Mouse (Mus musculus) lung, embryonic 16.5 days (tissue): ENCODE results near the gene Klf15. TPM values are rescaled to one million over a fixed set of nuclear protein-coding genes. Genes with fewer than 3 reads are reported as not detected.

Experiments used
- ATAC-seq: fragments of 200-750 bp; cut with Nextera tagmentation; 2 replicates; pipeline ENCODE4 v1.8.0; 2017; ENCODE audit warnings: low read depth, mild to moderate bottlenecking, moderate library complexity
- H3K27ac ChIP-seq: fragments of 300-500 bp; sonication (generic); 2 replicates; pipeline ENCODE4 v1.5.1; 2014; ENCODE audit warnings: mild to moderate bottlenecking, control low read depth, low read length
- H3K27me3 ChIP-seq: fragments of 300-500 bp; sonication (generic); 2 replicates; pipeline ENCODE4 v1.6.1; 2014; ENCODE audit warnings: low read depth, low read length, mixed read lengths; ENCODE audit not compliant: control insufficient read depth, insufficient read depth
- H3K36me3 ChIP-seq: fragments of 300-500 bp; sonication (generic); 2 replicates; pipeline ENCODE4 v1.6.1; 2014; ENCODE audit warnings: low read length; ENCODE audit not compliant: control insufficient read depth, insufficient read depth
- H3K4me1 ChIP-seq: fragments of 300-500 bp; sonication (generic); replicated peaks from 2 replicates; pipeline ENCODE4 v1.6.1; 2014; ENCODE audit warnings: low read length, mixed read lengths; ENCODE audit not compliant: control insufficient read depth, insufficient read depth
- H3K4me2 ChIP-seq: fragments of 300-500 bp; sonication (generic); 2 replicates; pipeline ENCODE4 v1.6.1; 2014; ENCODE audit warnings: low read depth, low read length, control low read depth
- H3K4me3 ChIP-seq: fragments of 300-500 bp; sonication (generic); 2 replicates; pipeline ENCODE4 v1.5.1; 2014; ENCODE audit warnings: mild to moderate bottlenecking, low read length, control low read depth
- H3K9ac ChIP-seq: fragments of 300-500 bp; sonication (generic); 2 replicates; pipeline ENCODE4 v1.6.1; 2014; ENCODE audit warnings: low read length, control low read depth
- H3K9me3 ChIP-seq: fragments of 300-500 bp; sonication (generic); 2 replicates; pipeline ENCODE4 v1.6.1; 2016; ENCODE audit warnings: low read length; ENCODE audit not compliant: control insufficient read depth
- WGBS: fragments of 180-500 bp; shearing (Covaris S2); extraction: QIAGEN DNeasy Blood & Tissue Kit; methylation state at CpG from one replicate; pipeline ENCODE4 v1.1.7; 2014; 5-methylcytosine and 5-hydroxymethylcytosine counted together
- polyA plus RNA-seq: library from polyadenylated mRNA; unstranded; fragments of >200 nt; fragmentation: Nextera tagmentation; extraction: Ambion mirVana; gene quantifications from 2 replicates; pipeline ENCODE4 v1.2.1, GENCODE M21; 2015

The Klf15 gene
- 17.4 and 21.3 TPM in 2 replicates for polyA plus RNA-seq

- Histone ChIP-seq H3K4me2 (peak within 1 kb of the TSS; percentile 99), H3K27ac (peak within 1 kb of the TSS; percentile 68), H3K9me3 (no peaks in the 10 kb centered on the region), H3K4me3 (peak within 1 kb of the TSS; percentile 74), H3K4me1 (peaks cover 17% of the 10 kb centered on the region), H3K27me3 (peaks cover 19% of the 10 kb centered on the region), H3K36me3 (peaks cover 5% of the 10 kb centered on the region), H3K9ac (peak within 1 kb of the TSS; percentile 81)
- under 1% methylated on average over 42 of the region's 70 CpGs for WGBS
- ATAC-seq = peak; percentile 69
Measured at GRCm38 (mm10) chr6:90462181-90462706, at the start of gene Klf15. Klf15 (plus strand) TSS chr6:90462576.

GRCm38 (mm10) chr6:90422565-90422964 lies 39.8 kb upstream of the Klf15 start:
- H3K9ac ChIP-seq = peak overlapping the region; percentile 17; the same call in 1 of the 2 replicates

GRCm38 (mm10) chr6:90425361-90425760 lies 37.0 kb upstream of the Klf15 start:
- no peak overlapping the region for H3K4me2 ChIP-seq
- no peak for ATAC-seq
- H3K27ac ChIP-seq = no peak overlapping the region
- H3K27me3 ChIP-seq = peaks cover 5% of the 10 kb centered on the region; the same call in 1 of the 2 replicates
- H3K36me3 ChIP-seq = no peaks in the 10 kb centered on the region
- H3K9ac ChIP-seq = no peak overlapping the region
- H3K4me3 ChIP-seq = no peak overlapping the region
- no peaks in the 10 kb centered on the region for H3K9me3 ChIP-seq
- 79% methylated on average over 3 of the region's 3 CpGs for WGBS
- H3K4me1 ChIP-seq = peaks cover 3% of the 10 kb centered on the region; the same call in 1 of the 2 replicates

More at GRCm38 (mm10) chr6:90422565-90422964, 39.8 kb upstream of the Klf15 start:
- no peaks in the 10 kb centered on the region for H3K4me1 ChIP-seq
- peak overlapping the region; percentile 51 for H3K4me2 ChIP-seq
- no peaks in the 10 kb centered on the region for H3K36me3 ChIP-seq
- peak overlapping the region; percentile 25 for H3K4me3 ChIP-seq
- 3% methylated on average over 14 of the region's 14 CpGs for WGBS
- no peaks in the 10 kb centered on the region for H3K9me3 ChIP-seq
- no peak overlapping the region for H3K27ac ChIP-seq
- ATAC-seq = peak; percentile 84
- H3K27me3 ChIP-seq = peaks cover under 1% of the 10 kb centered on the region; the same call in 1 of the 2 replicates

- Histone ChIP-seq H3K4me3 (no peak overlapping the region), H3K4me2 (no peak overlapping the region), H3K27me3 (peaks cover 5% of the 10 kb centered on the region; the same call in 1 of the 2 replicates), H3K9ac (no peak overlapping the region), H3K27ac (no peak overlapping the region), H3K4me1 (peaks cover 3% of the 10 kb centered on the region; the same call in 1 of the 2 replicates), H3K36me3 (no peaks in the 10 kb centered on the region), H3K9me3 (no peaks in the 10 kb centered on the region)
- ATAC-seq = no peak
- WGBS = 63% methylated on average over 4 of the region's 4 CpGs
Measured at GRCm38 (mm10) chr6:90426003-90426402, 36.4 kb upstream of the Klf15 start.

GRCm38 (mm10) chr6:90428380-90428974 lies 33.9 kb upstream of the Klf15 start, which contains the start of gene Cfap100:
Cfap100 (minus strand) TSS chr6:90428797.
- Histone ChIP-seq H3K27ac (no peak within 1 kb of the TSS), H3K9ac (peak within 1 kb of the TSS; percentile 62), H3K9me3 (no peaks in the 10 kb centered on the region), H3K27me3 (peaks cover 5% of the 10 kb centered on the region; the same call in 1 of the 2 replicates), H3K36me3 (no peaks in the 10 kb centered on the region), H3K4me3 (peak within 1 kb of the TSS; percentile 48), H3K4me2 (peak within 1 kb of the TSS; percentile 70), H3K4me1 (peaks cover 3% of the 10 kb centered on the region; the same call in 1 of the 2 replicates)
- 0% methylated on average over 31 of the region's 31 CpGs for WGBS
- ATAC-seq = peak; percentile 91

GRCm38 (mm10) chr6:90429911-90430310 lies 32.5 kb upstream of the Klf15 start:
- peaks cover 5% of the 10 kb centered on the region; the same call in 1 of the 2 replicates for H3K27me3 ChIP-seq
- no peak overlapping the region for H3K27ac ChIP-seq
- no peak overlapping the region for H3K4me2 ChIP-seq
- H3K4me1 ChIP-seq = peaks cover 3% of the 10 kb centered on the region; the same call in 1 of the 2 replicates
- H3K4me3 ChIP-seq = no peak overlapping the region
- 64% methylated on average over 14 of the region's 14 CpGs for WGBS
- no peaks in the 10 kb centered on the region for H3K9me3 ChIP-seq
- ATAC-seq = no peak
- no peaks in the 10 kb centered on the region for H3K36me3 ChIP-seq
- H3K9ac ChIP-seq = no peak overlapping the region

- peaks cover 3% of the 10 kb centered on the region; the same call in 1 of the 2 replicates for H3K4me1 ChIP-seq
- no peak overlapping the region for H3K4me3 ChIP-seq
- no peaks in the 10 kb centered on the region for H3K36me3 ChIP-seq
- peaks cover 5% of the 10 kb centered on the region; the same call in 1 of the 2 replicates for H3K27me3 ChIP-seq
- 75% methylated on average over 2 of the region's 2 CpGs for WGBS
- no peaks in the 10 kb centered on the region for H3K9me3 ChIP-seq
- no peak overlapping the region for H3K4me2 ChIP-seq
- no peak overlapping the region for H3K27ac ChIP-seq
- H3K9ac ChIP-seq = no peak overlapping the region
- no peak for ATAC-seq
Measured at GRCm38 (mm10) chr6:90431487-90431886, 30.9 kb upstream of the Klf15 start.

GRCm38 (mm10) chr6:90434687-90435086 lies 27.7 kb upstream of the Klf15 start:
- no peaks in the 10 kb centered on the region for H3K36me3 ChIP-seq
- no peak overlapping the region for H3K4me2 ChIP-seq
- no peaks in the 10 kb centered on the region for H3K27me3 ChIP-seq
- 0 out of 2 replicates have a peak, but pooled peaks have one; percentile 21 for ATAC-seq
- no peak overlapping the region for H3K4me3 ChIP-seq
- no peak overlapping the region for H3K27ac ChIP-seq
- H3K9me3 ChIP-seq = no peaks in the 10 kb centered on the region; the same call in 1 of the 2 replicates
- 57% methylated on average over 3 of the region's 3 CpGs for WGBS
- no peaks in the 10 kb centered on the region for H3K4me1 ChIP-seq
- H3K9ac ChIP-seq = no peak overlapping the region

GRCm38 (mm10) chr6:90435195-90435618 lies 27.2 kb upstream of the Klf15 start:
- H3K9ac ChIP-seq = no peak overlapping the region
- H3K4me2 ChIP-seq = no peak overlapping the region
- no peak overlapping the region for H3K27ac ChIP-seq
- peak; percentile 69 for ATAC-seq
- no peaks in the 10 kb centered on the region for H3K27me3 ChIP-seq
- H3K4me1 ChIP-seq = no peaks in the 10 kb centered on the region
- no peak overlapping the region for H3K4me3 ChIP-seq
- no peaks in the 10 kb centered on the region for H3K36me3 ChIP-seq
- WGBS = 14% methylated on average over 11 of the region's 11 CpGs
- H3K9me3 ChIP-seq = no peaks in the 10 kb centered on the region; the same call in 1 of the 2 replicates
